Mouse (Mus musculus) liver, embryonic 14.5 days (tissue): ENCODE measurements around the gene Ccdc3.

Source experiments
- CTCF ChIP-seq: IDR thresholded peaks from 2 replicates; pipeline ENCODE4 v1.5.1; 2016; ENCODE audit warnings: antibody characterized with exemption, low read depth, control low read depth
- EP300 ChIP-seq: IDR thresholded peaks from 2 replicates; pipeline ENCODE4 v1.6.1; 2016; ENCODE audit warnings: antibody characterized with exemption, low read depth

GRCm38 (mm10) chr2:5249969-5250368 is 112.4 kb downstream of the Ccdc3 start:
- TF ChIP-seq CTCF: 0 out of 2 replicates have a peak, but pooled peaks have one; percentile 7
- no peak for TF ChIP-seq EP300
